Mouse (Mus musculus) hindbrain, embryonic 16.5 days (tissue): ENCODE results near the gene Fancg. TPM values are rescaled to one million over a fixed set of nuclear protein-coding genes. Genes with fewer than 3 reads are reported as not detected.

ENCODE experiments used
- ATAC-seq: fragments of 200-750 bp; cut with Nextera tagmentation; 2 replicates; pipeline ENCODE4 v1.8.0; 2017; ENCODE audit warnings: moderate TSS enrichment, moderate library complexity
- H3K27ac ChIP-seq: fragments of 300-500 bp; sonication (generic); 2 replicates; pipeline ENCODE4 v1.5.1; 2014; ENCODE audit warnings: low read depth, mild to moderate bottlenecking, control low read depth, low read length, moderate library complexity
- H3K27me3 ChIP-seq: fragments of 300-500 bp; sonication (generic); replicated peaks from 2 replicates; pipeline ENCODE4 v1.6.1; 2014; ENCODE audit warnings: low read length; ENCODE audit not compliant: control insufficient read depth, insufficient read depth
- H3K36me3 ChIP-seq: fragments of 300-500 bp; sonication (generic); 2 replicates; pipeline ENCODE4 v1.6.1; 2014; ENCODE audit warnings: mild to moderate bottlenecking, low read length, moderate library complexity, mixed read lengths; ENCODE audit not compliant: control insufficient read depth, insufficient read depth
- H3K4me1 ChIP-seq: fragments of 300-500 bp; sonication (generic); 2 replicates; pipeline ENCODE4 v1.6.1; 2014; ENCODE audit warnings: low read depth, low read length; ENCODE audit not compliant: control insufficient read depth, insufficient read depth
- H3K4me2 ChIP-seq: fragments of 300-500 bp; sonication (generic); 2 replicates; pipeline ENCODE4 v1.6.1; 2014; ENCODE audit warnings: mild to moderate bottlenecking, low read length, control low read depth, moderate library complexity
- H3K4me3 ChIP-seq: fragments of 300-500 bp; sonication (generic); 2 replicates; pipeline ENCODE4 v1.5.1; 2014; ENCODE audit warnings: mild to moderate bottlenecking, low read length, control low read depth, moderate library complexity
- H3K9ac ChIP-seq: fragments of 300-500 bp; sonication (generic); 2 replicates; pipeline ENCODE4 v1.6.1; 2014; ENCODE audit warnings: low read depth, mild to moderate bottlenecking, control low read depth, low read length, moderate library complexity
- H3K9me3 ChIP-seq: fragments of 300-500 bp; sonication (generic); 2 replicates; pipeline ENCODE4 v1.6.1; 2014; ENCODE audit warnings: mild to moderate bottlenecking, low read length, moderate library complexity; ENCODE audit not compliant: control insufficient read depth
- WGBS: fragments of 180-500 bp; shearing (Covaris S2); extraction: QIAGEN DNeasy Blood & Tissue Kit; methylation state at CpG from one replicate; pipeline ENCODE4 v1.1.7; 2014; 5-methylcytosine and 5-hydroxymethylcytosine counted together
- polyA plus RNA-seq: library from polyadenylated mRNA; unstranded; fragments of >200 nt; fragmentation: Nextera tagmentation; extraction: Ambion mirVana; gene quantifications from 2 replicates; pipeline ENCODE4 v1.2.1, GENCODE M21; 2015

Gene Fancg
- polyA plus RNA-seq, 1 experiment from 2014 or later, result 22.7 TPM

DNA sequence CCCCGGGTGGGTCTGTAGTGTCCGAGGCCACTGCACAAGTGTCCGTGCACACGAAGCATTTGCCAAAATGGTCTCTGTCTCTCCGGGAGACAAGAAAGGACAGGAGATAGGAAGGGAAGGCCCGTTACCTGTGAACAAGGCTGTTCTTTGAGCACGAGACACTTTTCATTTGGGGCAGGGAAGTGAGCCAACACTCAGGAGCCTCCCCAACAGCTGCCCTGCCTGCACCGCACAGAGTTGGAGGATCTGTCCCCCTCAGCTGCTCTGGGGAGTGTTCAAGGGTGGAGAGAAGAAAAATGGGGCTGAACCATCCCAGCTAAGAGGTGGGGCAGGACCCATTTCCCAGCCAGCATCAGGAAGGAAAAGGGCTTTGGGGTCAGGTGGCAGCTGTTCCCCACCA lies 52.3 kb downstream of the Fancg start:
- Histone ChIP-seq H3K27ac (no peak overlapping the region), H3K4me2 (no peak overlapping the region), H3K9me3 (no peaks in the 10 kb centered on the region), H3K4me1 (peaks cover 19% of the 10 kb centered on the region), H3K27me3 (no peaks in the 10 kb centered on the region), H3K4me3 (no peak overlapping the region), H3K9ac (no peak overlapping the region), H3K36me3 (peaks cover 23% of the 10 kb centered on the region)
- no peak for ATAC-seq
- 87% methylated on average over 8 of the region's 8 CpGs for WGBS

DNA sequence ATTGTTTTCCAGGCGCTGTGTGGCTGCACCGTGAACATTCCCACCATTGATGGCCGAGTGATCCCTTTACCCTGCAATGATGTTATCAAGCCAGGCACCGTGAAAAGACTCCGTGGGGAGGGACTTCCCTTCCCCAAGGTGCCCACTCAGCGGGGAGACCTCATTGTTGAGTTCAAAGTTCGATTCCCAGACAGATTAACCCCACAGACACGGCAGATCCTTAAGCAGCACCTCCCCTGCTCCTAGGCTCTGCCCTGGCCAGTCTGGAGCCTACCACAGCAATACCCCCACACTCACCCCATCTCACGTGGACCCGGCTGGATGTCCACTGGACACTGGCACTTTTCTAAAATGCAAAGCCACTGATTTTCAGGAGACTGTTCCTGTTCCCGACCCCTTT lies 53.0 kb downstream of the Fancg start:
- Histone ChIP-seq H3K9ac (no peak overlapping the region), H3K27me3 (no peaks in the 10 kb centered on the region), H3K9me3 (no peaks in the 10 kb centered on the region), H3K4me1 (peaks cover 26% of the 10 kb centered on the region), H3K27ac (no peak overlapping the region), H3K36me3 (peaks cover 23% of the 10 kb centered on the region), H3K4me3 (no peak overlapping the region), H3K4me2 (no peak overlapping the region)
- 80% methylated on average over 11 of the region's 11 CpGs for WGBS
- ATAC-seq, result no peak

- Histone ChIP-seq H3K36me3 (peaks cover 23% of the 10 kb centered on the region), H3K27me3 (no peaks in the 10 kb centered on the region), H3K4me3 (no peak overlapping the region), H3K4me1 (peaks cover 33% of the 10 kb centered on the region), H3K27ac (no peak overlapping the region), H3K4me2 (no peak overlapping the region), H3K9me3 (no peaks in the 10 kb centered on the region), H3K9ac (no peak overlapping the region)
- 92% methylated on average over 17 of the region's 17 CpGs for WGBS
- ATAC-seq, result no peak
These were observed 53.7 kb downstream of the Fancg start for GRCm38 (mm10) chr4:42956581-42956980.

- peaks cover 23% of the 10 kb centered on the region for H3K36me3 ChIP-seq
- H3K9ac ChIP-seq, result no peak overlapping the region
These were observed 55.1 kb downstream of the Fancg start for GRCm38 (mm10) chr4:42955200-42955599.

GRCm38 (mm10) chr4:42954297-42954696 lies 56.0 kb downstream of the Fancg start:
- Histone ChIP-seq H3K27ac (peak overlapping the region; percentile 75), H3K9me3 (no peaks in the 10 kb centered on the region), H3K36me3 (peaks cover 23% of the 10 kb centered on the region), H3K27me3 (no peaks in the 10 kb centered on the region), H3K4me2 (peak overlapping the region; percentile 93), H3K4me1 (peaks cover 40% of the 10 kb centered on the region), H3K4me3 (peak overlapping the region; percentile 29; the same call in 1 of the 2 replicates), H3K9ac (no peak overlapping the region; the same call in none of the 2 replicates)
- 3% methylated on average over 10 of the region's 10 CpGs for WGBS
- ATAC-seq, result no peak

More at GRCm38 (mm10) chr4:42955200-42955599, 55.1 kb downstream of the Fancg start:
- Histone ChIP-seq H3K4me2 (no peak overlapping the region), H3K4me1 (peaks cover 39% of the 10 kb centered on the region), H3K4me3 (no peak overlapping the region), H3K27me3 (no peaks in the 10 kb centered on the region), H3K9me3 (no peaks in the 10 kb centered on the region), H3K27ac (no peak overlapping the region)
- ATAC-seq, result no peak
- 96% methylated on average over 3 of the region's 3 CpGs for WGBS

DNA sequence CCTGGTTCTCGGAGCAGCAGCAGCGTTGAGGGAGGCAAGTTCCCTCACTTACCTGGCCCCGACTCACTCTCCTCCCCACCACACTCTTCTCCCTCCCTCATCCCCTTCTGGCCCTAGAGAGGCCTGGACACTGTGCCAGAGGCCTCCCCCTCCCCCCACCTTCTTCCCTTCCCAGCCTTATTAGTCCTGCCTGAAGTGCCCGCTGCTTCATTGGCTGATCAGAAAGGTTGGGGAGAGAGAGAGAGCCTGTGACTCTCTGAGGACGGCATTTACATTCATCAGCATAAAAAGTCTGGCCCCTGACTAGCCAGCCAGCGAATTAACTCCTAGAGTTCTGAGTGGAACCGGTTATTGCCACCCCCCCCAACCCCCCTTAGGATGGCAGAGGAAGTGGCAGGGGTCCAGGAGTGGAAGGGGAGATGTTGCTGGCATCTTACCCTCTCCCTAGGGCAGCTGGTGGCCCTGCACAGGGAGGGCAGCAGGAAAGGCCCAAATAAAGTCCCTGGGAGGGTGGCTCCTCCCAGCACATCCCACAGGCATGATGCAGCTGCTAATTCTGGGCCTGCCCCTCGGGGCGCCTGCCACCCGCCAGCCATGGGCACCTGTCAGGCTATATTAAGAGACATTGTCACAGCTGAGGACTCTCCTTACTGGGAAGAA lies 56.7 kb downstream of the Fancg start:
- H3K27me3 ChIP-seq, result no peaks in the 10 kb centered on the region
- peak overlapping the region; percentile 29 for H3K4me3 ChIP-seq
- ATAC-seq, result 0 out of 2 replicates have a peak, but pooled peaks have one; percentile 2
- WGBS, result 5% methylated on average over 10 of the region's 10 CpGs
- peaks cover 20% of the 10 kb centered on the region for H3K36me3 ChIP-seq
- peak overlapping the region; percentile 93 for H3K4me2 ChIP-seq
- peak overlapping the region; percentile 51 for H3K9ac ChIP-seq
- no peaks in the 10 kb centered on the region for H3K9me3 ChIP-seq
- peaks cover 43% of the 10 kb centered on the region for H3K4me1 ChIP-seq
- H3K27ac ChIP-seq, result peak overlapping the region; percentile 75

- Histone ChIP-seq H3K9ac (peak overlapping the region; percentile 98; the same call in 1 of the 2 replicates), H3K27me3 (no peaks in the 10 kb centered on the region), H3K4me1 (peaks cover 48% of the 10 kb centered on the region), H3K4me3 (peak overlapping the region; percentile 29), H3K4me2 (peak overlapping the region; percentile 93), H3K27ac (peak overlapping the region; percentile 2; the same call in 1 of the 2 replicates), H3K36me3 (peaks cover 13% of the 10 kb centered on the region), H3K9me3 (no peaks in the 10 kb centered on the region)
- 81% methylated on average over 7 of the region's 7 CpGs for WGBS
- ATAC-seq, result no peak
These were observed 57.7 kb downstream of the Fancg start for GRCm38 (mm10) chr4:42952563-42952962.

Other genes starting within 250 kb of the Fancg start
- 1.6 and 3.2 TPM in 2 replicates for gene Ccl21a, start 236.5 kb downstream of the Fancg start, polyA plus RNA-seq
- gene Fam205a1, start 156.6 kb downstream of the Fancg start, polyA plus RNA-seq, result 0.07 and 0.10 TPM in 2 replicates
- 0.65 and 0.66 TPM in 2 replicates for gene Gm12394, start 153.7 kb downstream of the Fancg start, polyA plus RNA-seq
- gene Fam205c, start 136.3 kb downstream of the Fancg start, polyA plus RNA-seq, result 1.9 and 2.0 TPM in 2 replicates
- gene Phf24, start 93.8 kb downstream of the Fancg start, polyA plus RNA-seq, result 44.5 and 45.7 TPM in 2 replicates
- gene Dnajb5, start 60.7 kb downstream of the Fancg start, polyA plus RNA-seq, result 44.9 and 45.7 TPM in 2 replicates
- 0.44 and 1.3 TPM in 2 replicates for gene 1700022I11Rik, start 40.9 kb downstream of the Fancg start, polyA plus RNA-seq
- gene Vcp, start 10.0 kb downstream of the Fancg start, polyA plus RNA-seq, result 478 and 502 TPM in 2 replicates
- 28.5 and 30.8 TPM in 2 replicates for gene Pigo, start 15.3 kb upstream of the Fancg start, polyA plus RNA-seq
- 234 and 261 TPM in 2 replicates for gene Stoml2, start 21.2 kb upstream of the Fancg start, polyA plus RNA-seq
- gene Fam214b, start 35.7 kb upstream of the Fancg start, polyA plus RNA-seq, result 32.3 and 36.3 TPM in 2 replicates
- gene Unc13b, start 48.4 kb upstream of the Fancg start, polyA plus RNA-seq, result 13.0 and 16.5 TPM in 2 replicates